Comparison of ENCODE assay signal across 30 mouse cellular contexts in the genomic region with DNA sequence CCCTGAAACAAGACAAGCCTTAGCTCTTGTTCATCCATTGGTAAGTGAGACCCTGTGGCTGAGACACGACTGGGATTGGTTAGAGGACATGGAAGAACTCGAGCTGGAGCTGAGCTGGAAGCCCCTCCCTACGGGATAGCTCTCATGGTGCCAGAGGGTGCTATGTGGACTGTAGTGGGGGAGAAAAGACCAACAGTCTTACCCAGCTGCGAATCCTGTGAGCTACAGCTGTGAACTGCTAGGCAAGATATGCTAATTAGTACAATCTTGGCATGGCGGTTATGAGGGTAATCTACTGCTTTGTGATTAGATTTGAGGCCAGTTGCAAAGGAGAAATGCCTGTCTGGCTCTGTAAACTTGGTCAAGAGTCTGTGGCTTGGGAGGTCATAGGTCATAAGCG. TPM values are rescaled to one million over a fixed set of nuclear protein-coding genes. Genes with fewer than 3 reads are reported as not detected.
DNase-seq lines count a peak whose midpoint lies in the region; ATAC-seq and TF ChIP-seq lines count a peak whose summit lies in the region.
"Had no signal": no experiment of that assay in that cellular context is flagged by ENCODE, and none has a peak within 500 bp of the region (broad histone marks: within the 10 kb centered on the region; RNA-seq: fewer than 3 reads in every experiment).

No protein-coding gene starts in this region.

- no peak for DNase-seq in kidney, postnatal 14 days
- peak; percentile 12 for DNase-seq in brain, embryonic 14.5 days (ENCODE audit: low read depth)
- no peak for DNase-seq in spleen, postnatal 10 days (ENCODE audit: low spot score in 2 of 2)
- DNase-seq in thymus, adult 18-20 months, result no peak
- DNase-seq: adrenal gland, adult 2 months; cerebellum, adult 11 months; cerebellum, adult 9-10 months; cerebellum, postnatal 36 days; embryo, embryonic 11 days; gastrocnemius, postnatal 10 days; kidney, adult 11 months; liver; lung, adult 2 months; lung, postnatal 10 days; right cerebral cortex, adult 18-20 months; spleen, adult 18-20 months; thymus, adult 2 months; thymus, postnatal 36 days had no signal

- no peaks in the 10 kb centered on the region for H3K9me3 ChIP-seq in forebrain, embryonic 13.5 days (replicated peaks)
- no peaks in the 10 kb centered on the region for H3K9me3 ChIP-seq in forebrain, embryonic 12.5 days
- H3K9me3 ChIP-seq in kidney, embryonic 14.5 days (ENCODE audit: control insufficient read depth, low read length), result no peaks in the 10 kb centered on the region
- H3K9me3 ChIP-seq in intestine, embryonic 16.5 days (ENCODE audit: control insufficient read depth, low read length), result no peaks in the 10 kb centered on the region
- H3K9me3 ChIP-seq: embryonic facial prominence, embryonic 12.5 days had no signal

- H3K27ac ChIP-seq in forebrain, embryonic 13.5 days, result no peak overlapping the region
- H3K27ac ChIP-seq in forebrain, embryonic 12.5 days, result no peak overlapping the region
- 0 out of 2 replicates have a peak overlapping the region, but pooled peaks have one; percentile 83 for H3K27ac ChIP-seq in kidney, embryonic 14.5 days (ENCODE audit: low read depth, low read length)
- no peak overlapping the region; the same call in 1 of the 2 replicates for H3K27ac ChIP-seq in intestine, embryonic 16.5 days (ENCODE audit: low read length)
- H3K27ac ChIP-seq: embryonic facial prominence, embryonic 12.5 days; liver, embryonic 14.5 days; macrophage; stomach, postnatal 0 days had no signal

- no peak for TF ChIP-seq CTCF in brain, embryonic 14.5 days (IDR thresholded peaks at IDR 0.05; ENCODE audit: borderline replicate concordance, extremely low read depth, insufficient read depth, insufficient read length)

- 0 out of 2 replicates have a peak, but pooled peaks cover 4% of the 10 kb centered on the region for H3K4me1 ChIP-seq in forebrain, embryonic 13.5 days
- no peaks in the 10 kb centered on the region for H3K4me1 ChIP-seq in forebrain, embryonic 12.5 days
- peaks cover 5% of the 10 kb centered on the region for H3K4me1 ChIP-seq in kidney, embryonic 14.5 days (ENCODE audit: control insufficient read depth, insufficient read depth, low read length)
- H3K4me1 ChIP-seq in intestine, embryonic 16.5 days (ENCODE audit: control insufficient read depth, insufficient read depth, low read length), result peaks cover 3% of the 10 kb centered on the region; the same call in 1 of the 2 replicates
- H3K4me1 ChIP-seq: embryonic facial prominence, embryonic 12.5 days had no signal

- no peak overlapping the region for H3K9ac ChIP-seq in forebrain, embryonic 13.5 days
- H3K9ac ChIP-seq in forebrain, embryonic 12.5 days, result no peak overlapping the region
- H3K9ac ChIP-seq in kidney, embryonic 14.5 days (ENCODE audit: low read depth, low read length), result no peak overlapping the region
- H3K9ac ChIP-seq in intestine, embryonic 16.5 days (ENCODE audit: low read depth, low read length), result no peak overlapping the region
- H3K9ac ChIP-seq: embryonic facial prominence, embryonic 12.5 days; liver, embryonic 14.5 days had no signal

- no peak overlapping the region for H3K4me3 ChIP-seq in forebrain, embryonic 13.5 days
- no peak overlapping the region for H3K4me3 ChIP-seq in forebrain, embryonic 12.5 days (replicated peaks)
- no peak overlapping the region for H3K4me3 ChIP-seq in kidney, embryonic 14.5 days (ENCODE audit: low read length)
- H3K4me3 ChIP-seq in intestine, embryonic 16.5 days (ENCODE audit: low read length), result no peak overlapping the region
- H3K4me3 ChIP-seq: embryonic facial prominence, embryonic 12.5 days had no signal

- no peak overlapping the region for H3K4me2 ChIP-seq in forebrain, embryonic 13.5 days
- H3K4me2 ChIP-seq in forebrain, embryonic 12.5 days, result no peak overlapping the region
- no peak overlapping the region for H3K4me2 ChIP-seq in kidney, embryonic 14.5 days (replicated peaks; ENCODE audit: low read depth, low read length)
- H3K4me2 ChIP-seq in intestine, embryonic 16.5 days (ENCODE audit: low read depth, low read length), result no peak overlapping the region
- H3K4me2 ChIP-seq: embryonic facial prominence, embryonic 12.5 days had no signal

- no peaks in the 10 kb centered on the region for H3K36me3 ChIP-seq in forebrain, embryonic 13.5 days (ENCODE audit: poor library complexity, severe bottlenecking)
- no peaks in the 10 kb centered on the region for H3K36me3 ChIP-seq in forebrain, embryonic 12.5 days (replicated peaks)
- no peaks in the 10 kb centered on the region for H3K36me3 ChIP-seq in kidney, embryonic 14.5 days (ENCODE audit: control insufficient read depth, insufficient read depth, low read length)
- no peaks in the 10 kb centered on the region for H3K36me3 ChIP-seq in intestine, embryonic 16.5 days (ENCODE audit: control insufficient read depth, insufficient read depth, low read length)
- H3K36me3 ChIP-seq: embryonic facial prominence, embryonic 12.5 days had no signal

- no peak for TF ChIP-seq POLR2A in brain, embryonic 14.5 days (IDR thresholded peaks at IDR 0.05; ENCODE audit: borderline replicate concordance, extremely low read depth, insufficient read depth, insufficient read length, poor library complexity, severe bottlenecking)

- 73% methylated on average over 6 of the region's 6 CpGs for WGBS in forebrain, embryonic 13.5 days
- WGBS in forebrain, embryonic 12.5 days, result 70% methylated on average over 6 of the region's 6 CpGs
- WGBS in kidney, embryonic 14.5 days, result 71% methylated on average over 6 of the region's 6 CpGs
- 63% methylated on average over 6 of the region's 6 CpGs for WGBS in intestine, embryonic 16.5 days

- ATAC-seq in forebrain, embryonic 13.5 days, result peak; percentile 67
- no peak for ATAC-seq in forebrain, embryonic 12.5 days (ENCODE audit: low FRiP score)
- no peak for ATAC-seq in kidney, embryonic 14.5 days (ENCODE audit: low FRiP score, low TSS enrichment)
- peak; percentile 61 for ATAC-seq in intestine, embryonic 16.5 days
- ATAC-seq: activated CD4-positive, CD25-positive, alpha-beta regulatory T cell, adult 4 months; hindbrain, embryonic 16.5 days; midbrain, embryonic 16.5 days had no signal

- no peaks in the 10 kb centered on the region for H3K27me3 ChIP-seq in forebrain, embryonic 13.5 days
- 0 out of 2 replicates have a peak, but pooled peaks cover 4% of the 10 kb centered on the region for H3K27me3 ChIP-seq in forebrain, embryonic 12.5 days
- no peaks in the 10 kb centered on the region for H3K27me3 ChIP-seq in kidney, embryonic 14.5 days (ENCODE audit: control insufficient read depth, insufficient read depth, low read length)
- H3K27me3 ChIP-seq in intestine, embryonic 16.5 days (replicated peaks; ENCODE audit: control insufficient read depth, insufficient read depth, low read length), result no peaks in the 10 kb centered on the region
- H3K27me3 ChIP-seq: CH12.LX; embryonic facial prominence, embryonic 12.5 days had no signal

RNA-seq across cellular contexts. Expression of a gene that starts 4.3 kb away (rescaled TPM):
- 49.7 and 53.6 TPM in 2 replicates for polyA plus RNA-seq in forebrain, embryonic 13.5 days (2015; fragmentation: Nextera tagmentation; extraction: Ambion mirVana)
- 67.8 and 68.1 TPM in 2 replicates for polyA plus RNA-seq in forebrain, embryonic 12.5 days (2016; fragmentation: Nextera tagmentation; extraction: Ambion mirVana)
- 73.0 and 90.4 TPM in 2 replicates for polyA plus RNA-seq in kidney, embryonic 14.5 days (2014; fragmentation: Nextera tagmentation; extraction: Ambion mirVana)
- polyA plus RNA-seq in brain, embryonic 14.5 days (2012; rRNA removed), result 47.6 and 48.3 TPM in 2 replicates
- polyA plus RNA-seq in intestine, embryonic 16.5 days (2015; fragmentation: Nextera tagmentation; extraction: Ambion mirVana), result 38.5 and 43.4 TPM in 2 replicates

RNA-seq across cellular contexts. Expression of a gene that starts 56.0 kb away (rescaled TPM):
- polyA plus RNA-seq in forebrain, embryonic 13.5 days (2015; fragmentation: Nextera tagmentation; extraction: Ambion mirVana), result 41.7 and 42.0 TPM in 2 replicates
- 52.4 and 54.2 TPM in 2 replicates for polyA plus RNA-seq in forebrain, embryonic 12.5 days (2016; fragmentation: Nextera tagmentation; extraction: Ambion mirVana)
- polyA plus RNA-seq in kidney, embryonic 14.5 days (2014; fragmentation: Nextera tagmentation; extraction: Ambion mirVana), result 33.4 and 40.2 TPM in 2 replicates
- 32.2 and 35.6 TPM in 2 replicates for polyA plus RNA-seq in brain, embryonic 14.5 days (2012; rRNA removed)
- 22.8 and 25.0 TPM in 2 replicates for polyA plus RNA-seq in intestine, embryonic 16.5 days (2015; fragmentation: Nextera tagmentation; extraction: Ambion mirVana)

Comparison
In these comparisons a context has a peak if more than half of its experiments do, and no peak if none do; other contexts are left out.
1. ATAC-seq: peak in forebrain, embryonic 13.5 days (single experiment) and intestine, embryonic 16.5 days (single experiment); none in forebrain, embryonic 12.5 days (single experiment) and kidney, embryonic 14.5 days (single experiment).